Mouse (Mus musculus): ENCODE measurements at regions not wholly inside any gene's neighbourhood (a gene's known extent, or its start where the extent isn't known, plus 50 kb on each side); places are given as distances from the start of the nearest gene placed in this dataset.

- CTCF ChIA-PET, result no interaction called here
- POLR2A ChIA-PET, result no interaction called here
These were observed 64.4 kb upstream of the Fst start for GRCm38 (mm10) chr13:114523116-114523515.

- POLR2A ChIA-PET, result interaction anchor here in 2 of 4 experiments (0.6 to 1.5 kb wide), 2 partner anchors 52 to 668 kb away, joined by 3 to 4 read pairs; no protein-coding TSS in a partner anchor
- CTCF ChIA-PET, result interaction anchor here in 2 of 4 experiments (0.5 to 0.7 kb wide), 3 partner anchors 390 to 858 kb away, joined by 3 to 5 read pairs (median 4); no protein-coding TSS in a partner anchor
These were observed 68.1 kb upstream of the Fst start for GRCm38 (mm10) chr13:114526856-114527255.

DNA sequence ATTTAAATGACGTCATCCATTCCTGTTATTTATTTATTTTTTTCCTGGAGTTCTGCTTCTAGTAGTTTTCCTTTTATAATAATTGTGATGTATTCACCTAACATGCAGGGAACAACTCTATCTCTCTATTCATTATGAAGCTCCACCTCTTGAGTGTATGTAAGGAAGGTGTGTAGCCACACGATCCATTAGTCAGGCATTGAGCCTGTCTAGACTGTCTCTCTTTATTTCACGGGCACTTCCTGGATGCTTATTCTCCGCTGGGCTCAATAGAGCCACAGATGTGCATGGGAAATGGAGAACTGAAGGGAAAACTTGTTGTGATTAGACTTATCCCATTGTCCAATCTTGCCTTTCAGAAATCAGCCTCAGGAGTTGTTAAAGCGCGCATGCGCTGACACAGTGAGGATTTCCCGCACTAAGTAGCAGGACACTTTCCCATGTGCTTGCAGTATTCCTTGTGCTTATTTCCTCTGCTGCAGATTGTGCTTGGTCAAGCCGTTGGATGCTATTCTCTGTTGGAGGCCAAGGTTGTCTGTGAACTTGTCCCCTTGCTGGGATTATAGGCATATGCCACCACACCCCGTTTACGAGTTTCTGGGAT, 71.5 kb upstream of the Fst start:
- ChIA-PET CTCF (no interaction called here), POLR2A (interaction anchor here in 2 of 4 experiments (0.5 to 0.6 kb wide), 2 partner anchors 654 to 1190 kb away, joined by 4 to 6 read pairs; no protein-coding TSS in a partner anchor)

DNA sequence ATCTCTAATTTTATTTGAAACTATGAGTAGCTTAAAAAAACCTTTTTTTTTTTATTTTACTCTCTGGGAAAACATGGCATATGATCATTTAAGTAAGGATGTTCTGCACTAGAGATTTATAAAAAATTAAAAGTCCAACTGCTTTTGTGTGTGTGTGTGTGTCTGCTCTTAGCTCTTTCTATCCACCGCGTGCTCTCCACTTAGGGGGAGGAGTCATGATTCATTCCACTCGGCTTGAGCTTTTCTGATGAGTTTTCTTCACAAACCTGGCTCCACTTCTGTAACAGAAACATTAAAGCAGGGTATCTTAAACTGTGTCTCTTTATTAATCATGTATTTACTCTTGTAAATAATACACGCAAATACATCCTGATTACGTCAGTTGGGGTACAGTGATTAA, 73.0 kb upstream of the Fst start:
- CTCF ChIA-PET, result no interaction called here
- POLR2A ChIA-PET, result no interaction called here

GRCm38 (mm10) chr13:114532393-114533097, 73.8 kb upstream of the Fst start:
- ChIA-PET POLR2A (no interaction called here), CTCF (no interaction called here)

- ChIA-PET POLR2A (no interaction called here), CTCF (interaction anchor here in 1 of 4 experiments (0.5 kb wide), 1 partner anchor 519 kb away, joined by 3 read pairs; no protein-coding TSS in a partner anchor)
These were observed 75.8 kb upstream of the Fst start for GRCm38 (mm10) chr13:114534591-114534990.

GRCm38 (mm10) chr13:114535721-114536120, 77.0 kb upstream of the Fst start:
- CTCF ChIA-PET, result no interaction called here
- POLR2A ChIA-PET, result interaction anchor here in 1 of 4 experiments (0.6 kb wide), 1 partner anchor 471 kb away, joined by 4 read pairs; no protein-coding TSS in a partner anchor

DNA sequence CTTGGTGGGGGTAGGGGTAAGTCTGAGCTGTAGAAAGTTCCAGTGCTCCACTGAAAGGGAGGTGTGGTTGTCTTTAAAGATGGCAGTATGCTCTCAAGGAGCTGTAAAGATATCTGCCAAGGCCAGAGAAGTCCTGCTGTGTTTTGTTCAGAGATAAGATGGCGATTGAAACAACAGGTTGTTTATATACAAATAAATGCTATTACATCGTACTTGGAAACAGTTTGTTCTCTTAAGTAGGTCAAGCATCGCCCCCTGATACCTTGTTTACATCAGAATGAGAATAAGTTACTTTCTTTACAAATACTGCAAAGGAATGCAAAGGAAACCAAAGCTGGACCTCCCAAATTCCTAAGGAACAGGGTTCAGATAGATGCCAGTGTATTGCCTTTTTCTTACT, 113.0 kb upstream of the Fst start:
- CTCF ChIA-PET, result no interaction called here

GRCm38 (mm10) chr13:114584566-114584965, 125.8 kb upstream of the Fst start:
- ChIA-PET POLR2A (no interaction called here), CTCF (no interaction called here)

More for the DNA sequence above, 113.0 kb upstream of the Fst start:
- POLR2A ChIA-PET, result interaction anchor here in 1 of 4 experiments (0.5 to 1.7 kb wide), 3 partner anchors 11 to 258 kb away, joined by 3 to 4 read pairs (median 3); no protein-coding TSS in a partner anchor

GRCm38 (mm10) chr13:114587621-114588020, 128.9 kb upstream of the Fst start:
- CTCF ChIA-PET, result no interaction called here
- POLR2A ChIA-PET, result no interaction called here

GRCm38 (mm10) chr13:114603341-114603740, 144.6 kb upstream of the Fst start:
- ChIA-PET CTCF (interaction anchor here in 1 of 4 experiments (0.7 kb wide), 1 partner anchor 34 kb away, joined by 3 read pairs; no protein-coding TSS in a partner anchor), POLR2A (interaction anchor here in 2 of 4 experiments (0.6 to 0.7 kb wide), 2 partner anchors 11 to 519 kb away, joined by 3 to 5 read pairs; no protein-coding TSS in a partner anchor)

- POLR2A ChIA-PET, result interaction anchor here in 1 of 4 experiments (0.7 kb wide), 2 partner anchors 10 to 842 kb away, joined by 3 to 5 read pairs; no protein-coding TSS in a partner anchor
- CTCF ChIA-PET, result no interaction called here
These were observed 145.4 kb upstream of the Fst start for GRCm38 (mm10) chr13:114604037-114604694.

GRCm38 (mm10) chr13:114613909-114614308, 155.2 kb upstream of the Fst start:
- POLR2A ChIA-PET, result no interaction called here
- CTCF ChIA-PET, result no interaction called here

GRCm38 (mm10) chr13:114619416-114619815, 160.7 kb upstream of the Fst start:
- CTCF ChIA-PET, result no interaction called here
- POLR2A ChIA-PET, result no interaction called here

DNA sequence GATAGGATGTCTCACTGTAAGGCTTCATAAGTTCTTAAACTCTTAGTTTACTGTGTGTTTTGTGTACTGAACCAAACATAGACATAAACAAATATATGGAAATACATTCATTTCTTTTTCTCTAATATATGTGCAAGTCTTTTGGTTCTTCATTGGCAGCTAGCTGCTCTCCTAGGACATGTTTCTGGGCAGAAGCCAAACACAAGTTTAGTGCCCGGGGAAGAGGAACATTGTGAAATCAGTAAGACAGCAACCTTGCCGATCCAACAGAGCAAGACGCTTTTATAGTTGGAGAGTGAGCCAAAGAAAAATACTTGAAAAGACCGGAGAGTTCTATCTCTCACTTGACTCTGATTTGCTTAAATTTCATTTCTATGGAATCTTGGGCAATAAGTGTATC, 178.0 kb upstream of the Fst start:
- CTCF ChIA-PET, result no interaction called here

GRCm38 (mm10) chr13:114639531-114639930, 178.5 kb upstream of the Mocs2 start:
- CTCF ChIA-PET, result no interaction called here
- POLR2A ChIA-PET, result no interaction called here

More for the DNA sequence above, 178.0 kb upstream of the Fst start:
- POLR2A ChIA-PET, result no interaction called here

- POLR2A ChIA-PET, result no interaction called here
- CTCF ChIA-PET, result interaction anchor here in 1 of 4 experiments (0.6 kb wide), 1 partner anchor 245 kb away, joined by 9 read pairs; no protein-coding TSS in a partner anchor
These were observed 176.2 kb upstream of the Mocs2 start for GRCm38 (mm10) chr13:114641688-114642390.

DNA sequence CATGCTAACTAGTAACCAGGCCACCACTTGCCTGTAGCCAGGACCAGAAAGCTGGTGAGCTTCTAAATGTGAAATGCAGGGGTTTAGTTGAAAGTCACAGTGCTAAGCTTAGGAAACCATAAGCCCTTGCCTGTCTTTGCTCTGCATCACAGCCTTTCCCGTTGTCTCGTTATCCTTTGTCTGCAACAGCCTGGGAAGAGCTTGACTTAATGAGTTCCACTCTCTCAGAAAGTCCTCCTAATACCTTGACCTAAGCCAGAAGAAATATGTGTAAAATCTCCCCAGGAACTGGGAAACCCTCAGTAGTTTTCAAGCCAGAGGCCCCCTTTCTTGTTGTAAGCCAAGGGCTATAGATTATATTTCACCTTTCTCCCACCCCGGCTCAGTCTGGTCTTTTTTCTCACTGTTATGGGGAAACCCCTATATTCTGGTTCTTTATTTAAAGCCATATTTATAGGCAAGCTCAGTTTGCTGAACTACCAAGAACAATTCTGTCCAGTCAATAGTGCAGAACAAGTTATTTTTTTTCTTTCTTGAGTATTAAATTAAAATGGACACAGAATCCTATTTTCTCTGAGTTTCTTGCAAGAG, 175.0 kb upstream of the Mocs2 start:
- ChIA-PET CTCF (no interaction called here), POLR2A (no interaction called here)

- ChIA-PET CTCF (interaction anchor here in 1 of 4 experiments (0.7 kb wide), 1 partner anchor 45 kb away, joined by 3 read pairs; no protein-coding TSS in a partner anchor), POLR2A (no interaction called here)
These were observed 174.5 kb upstream of the Mocs2 start for GRCm38 (mm10) chr13:114643521-114643920.

Measured in embryonic stem cell, embryonic (primary cell).